Mouse (Mus musculus): ENCODE measurements around the gene Olfr9. TPM values are rescaled to one million over a fixed set of nuclear protein-coding genes. Genes with fewer than 3 reads are reported as not detected.
A peak's percentile ranks its signal among the peaks of the same experiment; 100 is the strongest.
"Not testable (repeated sequence)": the region's sequence is repeated elsewhere in the genome, so short reads cannot be mapped to it uniquely, and the experiment has no call there.

Olfr9 gene
- polyA plus RNA-seq, 1 experiment = not detected

DNA sequence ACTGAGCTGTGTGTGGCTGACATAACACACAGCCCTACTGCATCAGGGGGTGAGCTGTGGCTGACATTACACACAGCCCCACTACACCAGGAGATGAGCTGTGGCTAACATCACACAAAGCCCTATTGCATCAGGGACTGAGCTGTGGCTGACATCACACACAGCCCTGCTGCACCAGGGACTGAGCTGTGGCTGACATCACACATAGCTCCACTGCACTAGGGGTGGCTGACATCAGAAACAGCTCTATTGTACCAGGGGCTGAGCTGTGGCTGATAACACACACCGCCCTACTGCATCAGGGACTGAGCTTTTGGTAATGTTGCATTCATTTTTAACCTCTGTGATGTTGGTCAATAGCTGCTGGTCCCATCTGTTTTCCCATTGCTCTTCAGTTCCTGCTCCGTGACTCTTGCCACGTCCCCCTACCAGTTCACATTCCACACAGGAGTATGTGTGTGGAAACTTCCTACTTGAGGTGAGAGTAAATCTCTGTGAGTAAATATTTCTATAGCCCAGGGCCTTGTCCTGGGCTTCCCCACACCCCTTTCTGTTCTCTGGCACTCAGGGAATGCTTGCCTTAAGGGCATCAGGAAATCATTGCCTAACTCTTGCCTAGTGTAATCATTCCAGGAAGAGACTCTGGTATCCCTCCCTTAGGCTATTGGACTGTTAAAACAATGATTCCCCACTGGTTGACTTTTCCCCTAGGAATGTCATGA lies 8.4 kb upstream of the Olfr9 start:
- H3K4me3 ChIP-seq (ENCODE audit: insufficient read depth, poor library complexity, severe bottlenecking) = no peak overlapping the region
- no peak for TF ChIP-seq MYOG (IDR thresholded peaks at IDR 0.05; ENCODE audit: control insufficient read depth, extremely low read depth, insufficient read length)
- no peak for TF ChIP-seq CTCF (IDR thresholded peaks at IDR 0.05; ENCODE audit: control insufficient read depth, insufficient read depth, insufficient read length)
- no peaks in the 10 kb centered on the region for H3K79me3 ChIP-seq (ENCODE audit: low read depth)
- H3K79me2 ChIP-seq (ENCODE audit: control insufficient read depth, insufficient read depth) = no peaks in the 10 kb centered on the region
- no peaks in the 10 kb centered on the region for H3K36me3 ChIP-seq (ENCODE audit: control insufficient read depth, insufficient read depth)
- H3ac ChIP-seq (ENCODE audit: control insufficient read depth, insufficient read length, low read depth) = no peak overlapping the region
- no peaks in the 10 kb centered on the region for H3K27me3 ChIP-seq (ENCODE audit: control insufficient read depth, insufficient read depth, insufficient read length)

DNA sequence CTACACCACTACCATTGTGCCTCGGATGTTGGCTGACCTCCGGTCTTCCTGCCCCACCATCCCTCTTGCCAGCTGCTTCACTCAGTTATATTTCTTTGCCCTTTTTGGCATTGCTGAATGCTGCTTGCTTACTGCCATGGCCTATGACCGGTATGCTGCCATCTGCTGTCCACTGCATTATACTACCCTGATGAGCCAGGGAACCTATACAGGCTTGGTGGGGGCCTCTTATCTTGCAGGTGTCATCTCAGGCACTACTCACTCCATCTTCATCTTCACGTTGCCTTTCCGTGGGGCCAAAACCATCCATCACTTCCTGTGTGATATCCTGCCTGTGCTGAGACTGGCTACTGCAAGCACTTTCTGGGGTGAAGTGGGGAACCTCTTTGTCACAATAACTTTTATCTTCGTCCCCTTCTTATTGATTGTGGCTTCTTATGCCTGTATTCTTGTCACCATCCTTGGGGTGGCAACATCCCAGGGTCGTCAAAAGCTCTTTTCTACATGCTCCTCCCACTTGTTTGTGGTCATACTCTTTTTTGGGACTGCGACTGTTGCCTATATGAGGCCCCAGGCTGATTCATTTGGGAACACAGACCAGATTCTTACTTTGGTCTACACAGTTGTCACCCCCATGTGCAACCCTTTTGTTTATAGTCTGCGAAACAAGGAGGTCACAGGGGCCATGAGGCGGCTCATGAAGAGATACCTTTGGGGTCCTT lies 1.1 kb downstream of the Olfr9 start:
- H3K79me3 ChIP-seq (ENCODE audit: low read depth); H3K79me2 ChIP-seq (ENCODE audit: control insufficient read depth, insufficient read depth); H3K27me3 ChIP-seq (ENCODE audit: control insufficient read depth, insufficient read depth, insufficient read length); H3ac ChIP-seq (ENCODE audit: control insufficient read depth, insufficient read length, low read depth); H3K4me3 ChIP-seq (ENCODE audit: insufficient read depth, poor library complexity, severe bottlenecking); H3K36me3 ChIP-seq (ENCODE audit: control insufficient read depth, insufficient read depth): not testable (repeated sequence)

DNA sequence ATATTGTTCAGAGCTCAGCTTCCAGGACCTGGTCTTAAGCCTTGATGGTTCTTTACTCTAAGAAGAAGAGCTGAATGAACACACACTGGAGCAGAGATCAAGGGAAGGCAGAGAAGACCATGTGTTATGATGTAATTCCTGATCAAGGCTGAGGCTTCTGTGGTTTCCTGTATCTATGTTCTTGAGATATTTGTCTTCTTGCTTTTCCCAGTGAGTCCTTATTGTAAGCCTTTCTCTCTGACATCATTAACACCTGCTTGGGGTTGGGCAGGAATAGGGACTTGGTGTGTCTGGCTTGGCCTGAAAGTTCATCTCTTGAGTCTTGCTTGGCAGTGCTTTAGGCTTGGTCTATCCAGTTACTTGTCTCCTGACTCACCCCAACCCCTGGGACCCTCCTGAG lies 1.8 kb downstream of the Olfr9 start:
- Histone ChIP-seq H3ac (ENCODE audit: control insufficient read depth, insufficient read length, low read depth) (no peak overlapping the region), H3K27me3 (ENCODE audit: control insufficient read depth, insufficient read depth, insufficient read length) (no peaks in the 10 kb centered on the region), H3K79me3 (ENCODE audit: low read depth) (no peaks in the 10 kb centered on the region), H3K36me3 (ENCODE audit: control insufficient read depth, insufficient read depth) (no peaks in the 10 kb centered on the region), H3K4me3 (ENCODE audit: insufficient read depth, poor library complexity, severe bottlenecking) (no peak overlapping the region), H3K79me2 (ENCODE audit: control insufficient read depth, insufficient read depth) (no peaks in the 10 kb centered on the region)
- TF ChIP-seq CTCF (IDR thresholded peaks at IDR 0.05; ENCODE audit: control insufficient read depth, insufficient read depth, insufficient read length) (no peak), CEBPB (IDR thresholded peaks at IDR 0.05; ENCODE audit: low read depth) (no peak), MYOD1 (IDR thresholded peaks at IDR 0.05; ENCODE audit: control insufficient read depth, insufficient read length, low read depth) (peak; percentile 16)

DNA sequence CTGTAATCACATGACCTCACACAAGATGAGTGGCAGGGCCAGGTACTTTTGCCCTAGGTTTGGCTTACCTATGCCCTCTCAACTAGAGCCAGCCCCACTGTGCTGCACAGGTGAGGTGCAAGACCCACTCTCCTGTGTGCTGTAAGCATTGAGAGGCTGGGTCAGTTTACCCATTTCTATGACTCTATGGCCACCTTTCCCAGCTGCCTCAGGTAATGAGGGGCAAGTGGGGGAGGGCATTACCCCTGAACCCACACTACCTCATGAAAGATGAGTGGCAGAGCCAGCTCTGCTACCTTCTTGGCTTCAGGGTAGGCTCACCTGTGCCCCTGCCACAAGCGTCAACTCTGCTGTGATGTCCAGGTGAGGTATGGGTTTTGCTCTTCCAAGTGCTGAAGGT lies 6.6 kb downstream of the Olfr9 start:
- no peaks in the 10 kb centered on the region for H3K79me2 ChIP-seq (ENCODE audit: control insufficient read depth, insufficient read depth)
- no peaks in the 10 kb centered on the region for H3K79me3 ChIP-seq (ENCODE audit: low read depth)
- TF ChIP-seq USF1 (IDR thresholded peaks at IDR 0.05; ENCODE audit: low read depth) (no peak), MYOD1 (IDR thresholded peaks at IDR 0.05; ENCODE audit: control insufficient read depth, insufficient read length, low read depth) (no peak), MAX (IDR thresholded peaks at IDR 0.05) (no peak), CEBPB (IDR thresholded peaks at IDR 0.05; ENCODE audit: low read depth) (no peak), CTCF (IDR thresholded peaks at IDR 0.05; ENCODE audit: control insufficient read depth, insufficient read depth, insufficient read length) (no peak), MYOG (IDR thresholded peaks at IDR 0.05; ENCODE audit: control insufficient read depth, extremely low read depth, insufficient read length) (no peak), FOSL1 (IDR thresholded peaks at IDR 0.05; ENCODE audit: insufficient read depth, low read length, poor library complexity, severe bottlenecking) (no peak)
- no peaks in the 10 kb centered on the region for H3K27me3 ChIP-seq (ENCODE audit: control insufficient read depth, insufficient read depth, insufficient read length)
- H3K36me3 ChIP-seq (ENCODE audit: control insufficient read depth, insufficient read depth) = no peaks in the 10 kb centered on the region
- no peak overlapping the region for H3ac ChIP-seq (ENCODE audit: control insufficient read depth, insufficient read length, low read depth)
- no peak overlapping the region for H3K4me3 ChIP-seq (ENCODE audit: insufficient read depth, poor library complexity, severe bottlenecking)

DNA sequence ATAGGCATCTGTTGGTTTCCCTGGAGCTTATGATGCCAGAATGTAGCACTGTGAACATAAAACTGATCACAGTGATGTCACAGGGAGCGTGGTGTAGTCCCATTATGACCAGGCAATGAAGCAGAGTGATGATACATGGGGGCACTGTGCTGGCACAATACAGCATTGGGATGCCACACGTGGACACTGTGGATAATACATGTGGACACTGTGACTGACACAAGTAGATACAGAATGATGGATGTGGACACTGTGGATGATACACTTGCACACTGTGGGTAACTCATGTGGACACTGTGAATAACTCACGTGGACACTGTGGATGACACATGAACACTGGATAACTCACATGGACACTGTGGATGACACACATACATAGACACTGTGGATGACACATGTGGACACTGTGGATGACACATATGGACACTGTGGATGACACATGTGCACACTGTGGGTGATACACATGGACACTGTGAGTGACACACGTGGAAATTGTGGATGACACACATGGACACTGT lies 7.4 kb downstream of the Olfr9 start:
- no peaks in the 10 kb centered on the region for H3K79me2 ChIP-seq (ENCODE audit: control insufficient read depth, insufficient read depth)
- H3K4me3 ChIP-seq (ENCODE audit: insufficient read depth, poor library complexity, severe bottlenecking) = no peak overlapping the region
- H3K27me3 ChIP-seq (ENCODE audit: control insufficient read depth, insufficient read depth, insufficient read length) = no peaks in the 10 kb centered on the region
- no peak for TF ChIP-seq USF1 (IDR thresholded peaks at IDR 0.05; ENCODE audit: low read depth)
- TF ChIP-seq CEBPB (IDR thresholded peaks at IDR 0.05; ENCODE audit: low read depth) = no peak
- no peak for TF ChIP-seq FOSL1 (IDR thresholded peaks at IDR 0.05; ENCODE audit: insufficient read depth, low read length, poor library complexity, severe bottlenecking)
- TF ChIP-seq MAX (IDR thresholded peaks at IDR 0.05) = no peak
- no peak for TF ChIP-seq CTCF (IDR thresholded peaks at IDR 0.05; ENCODE audit: control insufficient read depth, insufficient read depth, insufficient read length)
- no peak for TF ChIP-seq MYOG (IDR thresholded peaks at IDR 0.05; ENCODE audit: control insufficient read depth, extremely low read depth, insufficient read length)
- TF ChIP-seq MYOD1 (IDR thresholded peaks at IDR 0.05; ENCODE audit: control insufficient read depth, insufficient read length, low read depth) = no peak
- H3K79me3 ChIP-seq (ENCODE audit: low read depth) = no peaks in the 10 kb centered on the region
- H3K36me3 ChIP-seq (ENCODE audit: control insufficient read depth, insufficient read depth) = no peaks in the 10 kb centered on the region
- H3ac ChIP-seq (ENCODE audit: control insufficient read depth, insufficient read length, low read depth) = no peak overlapping the region
